Mouse (Mus musculus) lung, adult 18-20 months (tissue): ENCODE measurements around the gene Olfr450.

Experiments used
- DNase-seq, 2 experiments: peaks; one replicate each; pipeline ENCODE4 v3.0.0; 2022; ENCODE audit warnings: mixed read lengths in 2 of 2

The Olfr450 gene

DNA sequence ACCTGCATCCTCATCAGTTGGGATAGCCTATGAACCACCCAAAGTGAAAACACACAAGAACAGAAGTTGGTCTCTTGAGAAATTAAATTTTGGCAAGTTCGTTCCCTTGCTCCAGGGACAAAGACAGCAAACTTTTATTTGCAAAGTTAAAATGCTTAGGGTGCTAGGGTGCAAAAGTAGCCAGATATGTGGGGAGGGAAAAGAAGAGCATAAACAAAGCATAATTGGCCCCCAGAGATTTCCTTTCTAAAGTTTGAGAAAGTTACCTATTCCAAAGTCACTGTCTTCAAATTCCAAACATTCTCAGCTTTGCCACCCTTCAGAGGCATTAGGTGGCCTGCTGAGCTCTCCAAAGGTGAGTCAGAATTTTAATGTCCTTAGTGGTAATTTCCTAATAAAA, at the start of gene Olfr450:
Gene Olfr450 (plus strand): TSS at position 301 of the 400 bp plus-strand sequence.
- no peak for DNase-seq

- DNase-seq = no peak
Measured at GRCm38 (mm10) chr6:42777066-42777465, 34.7 kb upstream of the Olfr450 start.

DNA sequence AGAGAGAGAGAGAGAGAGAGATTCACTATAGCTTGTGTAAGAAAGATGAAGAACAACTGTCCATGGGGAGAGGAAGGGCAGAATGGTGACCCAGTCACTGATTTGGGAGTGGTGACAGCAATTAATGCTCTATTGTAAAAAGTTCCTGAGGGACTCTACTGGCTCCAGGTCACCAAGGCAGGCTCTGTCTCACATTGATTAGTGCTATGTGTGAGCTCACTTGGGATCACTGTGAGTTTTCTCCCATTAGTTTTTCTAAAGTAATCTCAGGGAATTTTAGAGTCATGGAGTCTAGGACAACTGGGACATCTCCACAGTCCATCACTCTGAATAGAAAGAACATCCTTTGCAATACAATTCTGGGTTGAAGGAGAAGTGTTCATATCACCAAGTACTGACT, 26.9 kb upstream of the Olfr450 start, which contains the start of gene Olfr452:
Gene Olfr452 (plus strand): TSS at position 301 of the 400 bp plus-strand sequence.
- DNase-seq = no peak

GRCm38 (mm10) chr6:42790247-42790948, 21.3 kb upstream of the Olfr450 start:
- no peak for DNase-seq

- no peak for DNase-seq
Measured at GRCm38 (mm10) chr6:42790949-42791556, 20.7 kb upstream of the Olfr450 start.

DNA sequence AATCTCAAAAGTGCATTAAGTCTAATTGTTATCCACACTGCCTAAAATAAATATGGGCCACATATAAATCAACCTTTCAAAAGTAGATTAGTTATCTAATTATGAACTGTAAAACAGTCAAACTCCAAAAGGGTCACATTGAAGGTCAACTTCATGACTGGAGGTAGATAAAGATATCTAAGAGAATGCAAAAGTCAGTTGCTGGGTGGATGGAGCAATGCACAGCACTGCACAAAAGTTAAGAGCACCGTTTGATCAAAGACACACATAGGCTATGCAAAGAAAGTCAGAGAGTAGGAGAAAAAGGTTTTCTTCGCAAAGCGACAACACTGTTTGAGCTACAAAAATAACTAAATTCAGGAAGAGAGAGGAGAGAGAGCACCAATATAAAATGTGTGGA, 16.8 kb upstream of the Olfr450 start:
- DNase-seq = no peak

- DNase-seq = no peak
Measured at GRCm38 (mm10) chr6:42834084-42834483, 22.3 kb downstream of the Olfr450 start, which contains the start of gene Olfr449. Olfr449 (plus strand) TSS chr6:42834384.

DNA sequence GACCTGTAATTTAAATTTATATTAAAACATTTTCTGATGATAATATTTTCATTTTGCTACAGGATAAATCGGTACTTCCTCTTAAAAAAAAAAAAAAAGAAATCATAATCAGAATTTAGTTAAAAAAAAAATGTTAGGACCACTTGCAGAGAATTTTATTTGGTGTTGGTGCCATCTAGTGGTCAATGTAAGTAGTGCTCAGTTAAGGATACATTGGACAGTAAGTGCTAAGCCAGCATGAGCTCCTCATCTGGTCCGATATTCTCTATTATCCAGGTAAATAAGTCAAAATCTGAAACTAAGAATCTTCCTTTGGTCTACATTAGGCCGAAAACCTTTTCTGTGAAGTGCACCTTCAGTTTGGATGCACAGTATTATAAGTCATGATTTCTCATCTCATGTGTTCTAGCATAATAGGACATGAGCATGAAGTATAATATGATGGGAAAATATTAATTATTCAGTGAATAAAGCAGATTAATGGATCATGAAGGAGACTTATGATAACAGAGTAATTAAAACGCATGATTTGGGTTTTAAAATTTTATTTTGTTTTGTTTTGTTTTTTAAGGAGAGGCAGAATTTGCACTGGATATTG, 48.6 kb downstream of the Olfr450 start:
- DNase-seq = peak in 1 of 2 experiments; percentile 12
